Mouse (Mus musculus) embryonic facial prominence, embryonic 11.5 days (tissue): ENCODE data around the gene Barhl2. TPM values are rescaled to one million over a fixed set of nuclear protein-coding genes. Genes with fewer than 3 reads are reported as not detected.

Experiments
- ATAC-seq: fragments of 200-750 bp; cut with Nextera tagmentation; replicated peaks from 2 replicates; pipeline ENCODE4 v1.8.0; 2017; ENCODE audit warnings: low read depth; ENCODE audit not compliant: insufficient number of reproducible peaks, low FRiP score, low TSS enrichment
- DNase-seq: peaks from one replicate; pipeline ENCODE4 v3.0.0-alpha.2; 2015; ENCODE audit warnings: low spot score
- H3K27ac ChIP-seq: fragments of 300-500 bp; sonication (generic); replicated peaks from 2 replicates; pipeline ENCODE4 v1.5.1; 2014; ENCODE audit warnings: mild to moderate bottlenecking, low read depth, low read length, control low read depth
- H3K27me3 ChIP-seq: fragments of 300-500 bp; sonication (generic); 2 replicates; pipeline ENCODE4 v1.6.1; 2014; ENCODE audit warnings: mild to moderate bottlenecking, low read length, moderate library complexity, mixed read lengths; ENCODE audit not compliant: control insufficient read depth, insufficient read depth
- H3K36me3 ChIP-seq: fragments of 300-500 bp; sonication (generic); replicated peaks from 2 replicates; pipeline ENCODE4 v1.6.1; 2014; ENCODE audit warnings: low read depth, mild to moderate bottlenecking, low read length, moderate library complexity, mixed read lengths; ENCODE audit not compliant: control insufficient read depth, insufficient read depth
- H3K4me1 ChIP-seq: fragments of 300-500 bp; sonication (generic); 2 replicates; pipeline ENCODE4 v1.6.1; 2014; ENCODE audit warnings: low read length, mixed read lengths; ENCODE audit not compliant: control insufficient read depth, insufficient read depth
- H3K4me2 ChIP-seq: fragments of 300-500 bp; sonication (generic); 2 replicates; pipeline ENCODE4 v1.6.1; 2014; ENCODE audit warnings: low read depth, mild to moderate bottlenecking, control low read depth, low read length, moderate library complexity
- H3K4me3 ChIP-seq: fragments of 300-500 bp; sonication (generic); 2 replicates; pipeline ENCODE4 v1.5.1; 2014; ENCODE audit warnings: low read depth, low read length, control low read depth
- H3K9ac ChIP-seq: fragments of 300-500 bp; sonication (generic); replicated peaks from 2 replicates; pipeline ENCODE4 v1.6.1; 2014; ENCODE audit warnings: mild to moderate bottlenecking, control low read depth, low read length
- H3K9me3 ChIP-seq: fragments of 300-500 bp; sonication (generic); replicated peaks from 2 replicates; pipeline ENCODE4 v1.6.1; 2016; ENCODE audit warnings: mild to moderate bottlenecking, low read length, inconsistent platforms, mixed read lengths; ENCODE audit not compliant: control insufficient read depth
- whole genome bisulfite sequencing: fragments of 180-500 bp; shearing (Covaris S2); extraction: QIAGEN DNeasy Blood & Tissue Kit; methylation state at CpG from one replicate; pipeline ENCODE4 v1.1.7; 2014; 5-methylcytosine and 5-hydroxymethylcytosine counted together
- polyA plus RNA-seq: library from polyadenylated mRNA; unstranded; fragments of >200 nt; fragmentation: Nextera tagmentation; extraction: Ambion mirVana; gene quantifications from 2 replicates; pipeline ENCODE4 v1.2.1, GENCODE M21; 2014

The Barhl2 gene
- polyA plus RNA-seq, 1 experiment from 2014 or later: 0.08 TPM

- 79% methylated on average over 6 of the region's 6 CpGs for WGBS
- no peaks in the 10 kb centered on the region for H3K27me3 ChIP-seq
- H3K4me1 ChIP-seq: no peaks in the 10 kb centered on the region
- no peaks in the 10 kb centered on the region for H3K9me3 ChIP-seq
- DNase-seq: no peak
- no peaks in the 10 kb centered on the region for H3K36me3 ChIP-seq
- no peak overlapping the region for H3K4me3 ChIP-seq
- no peak overlapping the region for H3K9ac ChIP-seq
- H3K4me2 ChIP-seq: no peak overlapping the region
- no peak overlapping the region for H3K27ac ChIP-seq
- no peak for ATAC-seq
These were observed 41.4 kb downstream of the Barhl2 start for GRCm38 (mm10) chr5:106416550-106416949.

- Histone ChIP-seq H3K4me2 (no peak overlapping the region), H3K4me1 (no peaks in the 10 kb centered on the region), H3K27ac (no peak overlapping the region), H3K27me3 (no peaks in the 10 kb centered on the region), H3K4me3 (no peak overlapping the region), H3K9me3 (no peaks in the 10 kb centered on the region), H3K36me3 (no peaks in the 10 kb centered on the region), H3K9ac (no peak overlapping the region)
- ATAC-seq: no peak
- DNase-seq: no peak
- WGBS: 83% methylated on average over 6 of the region's 6 CpGs
These were observed 42.2 kb downstream of the Barhl2 start for GRCm38 (mm10) chr5:106415734-106416133.

GRCm38 (mm10) chr5:106402761-106403160 is 55.2 kb downstream of the Barhl2 start:
- Histone ChIP-seq H3K36me3 (no peaks in the 10 kb centered on the region), H3K27ac (no peak overlapping the region), H3K4me3 (no peak overlapping the region), H3K9ac (no peak overlapping the region), H3K4me2 (no peak overlapping the region), H3K27me3 (no peaks in the 10 kb centered on the region), H3K4me1 (no peaks in the 10 kb centered on the region), H3K9me3 (no peaks in the 10 kb centered on the region)
- no peak for ATAC-seq
- DNase-seq: no peak
- WGBS: 90% methylated on average over 2 of the region's 2 CpGs

Other genes starting within 250 kb of the Barhl2 start
- gene Gm17304, start 150.9 kb upstream of the Barhl2 start, polyA plus RNA-seq: not detected in 2 replicates
- 88.6 and 93.9 TPM in 2 replicates for gene Zfp644, start 239.1 kb upstream of the Barhl2 start, polyA plus RNA-seq